Mouse (Mus musculus): Measurements from ENCODE around the gene Vwa8. TPM values are rescaled to one million over a fixed set of nuclear protein-coding genes. Genes with fewer than 3 reads are reported as not detected.
"Not testable (repeated sequence)": the region's sequence is repeated elsewhere in the genome, so short reads cannot be mapped to it uniquely, and the experiment has no call there.

Vwa8 gene
- total RNA-seq, 2 experiments from 2014 or later, result 42.9 to 46.3 TPM

- no peak for DNase-seq (ENCODE audit: low spot score in 2 of 2)
Measured at GRCm38 (mm10) chr14:78972424-78972823, 123.6 kb downstream of the Vwa8 start.

GRCm38 (mm10) chr14:78983104-78983503, 134.3 kb downstream of the Vwa8 start:
- no peak for DNase-seq (ENCODE audit: low spot score in 2 of 2)

GRCm38 (mm10) chr14:78984296-78984695, 135.4 kb downstream of the Vwa8 start:
- peak in 1 of 2 experiments; percentile 29 for DNase-seq (ENCODE audit: low spot score in 2 of 2)

- no peak for DNase-seq (ENCODE audit: low spot score in 2 of 2)
Measured at GRCm38 (mm10) chr14:78987543-78987942, 138.7 kb downstream of the Vwa8 start.

GRCm38 (mm10) chr14:78992456-78992855, 143.6 kb downstream of the Vwa8 start:
- no peak for DNase-seq (ENCODE audit: low spot score in 2 of 2)

- DNase-seq (ENCODE audit: low spot score in 2 of 2), result no peak
Measured at GRCm38 (mm10) chr14:78993515-78993914, 144.7 kb downstream of the Vwa8 start.

- no peak for DNase-seq (ENCODE audit: low spot score in 2 of 2)
Measured at GRCm38 (mm10) chr14:78996359-78996758, 147.5 kb downstream of the Vwa8 start.

GRCm38 (mm10) chr14:79003576-79003975, 154.7 kb downstream of the Vwa8 start:
- DNase-seq (ENCODE audit: low spot score in 2 of 2), result no peak

GRCm38 (mm10) chr14:79017710-79018109, 168.9 kb downstream of the Vwa8 start:
- DNase-seq (ENCODE audit: low spot score in 2 of 2), result not testable (repeated sequence)

GRCm38 (mm10) chr14:79018564-79018963, 169.7 kb downstream of the Vwa8 start:
- DNase-seq (ENCODE audit: low spot score in 2 of 2), result no peak

GRCm38 (mm10) chr14:79021725-79022124, 172.9 kb downstream of the Vwa8 start:
- no peak for DNase-seq (ENCODE audit: low spot score in 2 of 2)

GRCm38 (mm10) chr14:79028996-79029575, 180.2 kb downstream of the Vwa8 start:
- no peak for DNase-seq (ENCODE audit: low spot score in 2 of 2)

- DNase-seq (ENCODE audit: low spot score in 2 of 2), result no peak
Measured at GRCm38 (mm10) chr14:79030715-79031114, 181.9 kb downstream of the Vwa8 start.

GRCm38 (mm10) chr14:79031230-79031740, 182.4 kb downstream of the Vwa8 start:
- no peak for DNase-seq (ENCODE audit: low spot score in 2 of 2)

- DNase-seq (ENCODE audit: low spot score in 2 of 2), result no peak
Measured at GRCm38 (mm10) chr14:79033396-79033795, 184.5 kb downstream of the Vwa8 start.

GRCm38 (mm10) chr14:79034511-79034913, 185.7 kb downstream of the Vwa8 start:
- DNase-seq (ENCODE audit: low spot score in 2 of 2), result no peak

GRCm38 (mm10) chr14:79035575-79035974, 186.7 kb downstream of the Vwa8 start:
- no peak for DNase-seq (ENCODE audit: low spot score in 2 of 2)

- DNase-seq (ENCODE audit: low spot score in 2 of 2), result no peak
Measured at GRCm38 (mm10) chr14:79047186-79047585, 198.3 kb downstream of the Vwa8 start.

GRCm38 (mm10) chr14:79047956-79048355, 199.1 kb downstream of the Vwa8 start:
- no peak for DNase-seq (ENCODE audit: low spot score in 2 of 2)

GRCm38 (mm10) chr14:79049544-79049943, 200.7 kb downstream of the Vwa8 start:
- DNase-seq (ENCODE audit: low spot score in 2 of 2), result no peak

GRCm38 (mm10) chr14:79065636-79066035, 216.8 kb downstream of the Vwa8 start:
- DNase-seq (ENCODE audit: low spot score in 2 of 2), result no peak

- DNase-seq (ENCODE audit: low spot score in 2 of 2), result no peak
Measured at GRCm38 (mm10) chr14:79069515-79069914, 220.7 kb downstream of the Vwa8 start.

- peak in 1 of 2 experiments; percentile 31 for DNase-seq (ENCODE audit: low spot score in 2 of 2)
Measured at GRCm38 (mm10) chr14:79074786-79075185, 225.9 kb downstream of the Vwa8 start.
